Mouse (Mus musculus): ENCODE measurements around the gene Apbb2. TPM values are rescaled to one million over a fixed set of nuclear protein-coding genes. Genes with fewer than 3 reads are reported as not detected.

Apbb2 gene
- polyA plus RNA-seq, 1 experiment from 2014 or later, result 38.0 TPM

DNA sequence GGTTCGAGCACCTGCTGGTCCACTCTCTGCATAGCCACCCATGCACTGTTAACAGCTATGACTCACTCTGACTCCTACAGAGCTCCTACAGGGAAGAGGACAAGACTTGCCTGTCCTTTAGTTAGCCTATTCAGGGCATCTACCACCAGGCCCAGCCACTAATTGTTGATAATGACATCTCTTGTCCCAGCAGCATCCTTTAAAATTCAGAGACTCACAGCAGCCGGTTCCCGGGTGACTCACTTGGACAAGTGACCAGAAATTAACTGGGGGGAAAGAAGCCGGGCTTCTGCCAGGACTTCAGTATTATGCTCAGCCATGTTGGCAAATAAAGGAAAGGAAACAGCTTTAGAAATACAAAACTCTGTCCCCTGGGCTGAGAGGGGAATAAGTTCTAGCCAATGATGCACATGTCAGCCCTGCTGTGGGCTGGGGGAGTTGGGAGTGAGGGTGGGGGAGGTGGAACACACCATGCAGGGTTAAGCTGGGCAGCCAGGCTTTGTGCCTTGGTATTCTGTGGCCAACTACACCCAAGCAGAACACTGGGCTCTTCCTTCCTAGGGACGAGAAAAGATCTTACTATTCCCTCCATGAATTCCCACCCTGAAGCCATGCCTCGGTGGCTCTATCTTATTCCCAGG, 233.7 kb downstream of the Apbb2 start:
- DNase-seq (ENCODE audit: low read depth, low spot score), result no peak
- ChIA-PET POLR2A (interaction anchor here (1.4 kb wide), 1 partner anchor 233 kb away, joined by 7 read pairs; the partner anchor contains the start of gene Apbb2), CTCF (interaction anchor here (0.6 to 4.4 kb wide), 16 partner anchors 9 to 277 kb away, joined by 3 to 19 read pairs (median 4); partner anchors contain the start of gene Apbb2)
- ATAC-seq, result peak; percentile 94
- in situ Hi-C loops (cut with MboI; ENCODE audit: low pct_unique_long_range_greater_than_20kb), result loop anchor here (25.0 kb wide), 1 partner anchor 227 kb away; the partner anchor contains the start of gene Apbb2
- no peaks in the 10 kb centered on the region for H3K27me3 ChIP-seq
- TF ChIP-seq CTCF (IDR thresholded peaks at IDR 0.05), result no peak

GRCm38 (mm10) chr5:66384114-66384513, 234.5 kb downstream of the Apbb2 start:
- in situ Hi-C loops (cut with MboI; ENCODE audit: low pct_unique_long_range_greater_than_20kb), result loop anchor here (25.0 kb wide), 1 partner anchor 228 kb away; the partner anchor contains the start of gene Apbb2
- ATAC-seq (no peak), DNase-seq (ENCODE audit: low read depth, low spot score) (no peak)
- H3K27me3 ChIP-seq, result no peaks in the 10 kb centered on the region
- ChIA-PET CTCF (interaction anchor here (0.6 to 4.4 kb wide), 9 partner anchors 9 to 234 kb away, joined by 3 to 19 read pairs (median 3); partner anchors contain the start of gene Apbb2), POLR2A (no interaction called here)
- no peak for TF ChIP-seq CTCF (IDR thresholded peaks at IDR 0.05)

- DNase-seq (ENCODE audit: low read depth, low spot score) (no peak), ATAC-seq (no peak)
- TF ChIP-seq CTCF (IDR thresholded peaks at IDR 0.05), result no peak
- ChIA-PET POLR2A (no interaction called here), CTCF (no interaction called here)
- no peaks in the 10 kb centered on the region for H3K27me3 ChIP-seq
- in situ Hi-C loops (cut with MboI; ENCODE audit: low pct_unique_long_range_greater_than_20kb), result loop anchor here (25.0 kb wide), 1 partner anchor 230 kb away; the partner anchor contains the start of gene Apbb2
Measured at GRCm38 (mm10) chr5:66382111-66382510, 236.5 kb downstream of the Apbb2 start.

DNA sequence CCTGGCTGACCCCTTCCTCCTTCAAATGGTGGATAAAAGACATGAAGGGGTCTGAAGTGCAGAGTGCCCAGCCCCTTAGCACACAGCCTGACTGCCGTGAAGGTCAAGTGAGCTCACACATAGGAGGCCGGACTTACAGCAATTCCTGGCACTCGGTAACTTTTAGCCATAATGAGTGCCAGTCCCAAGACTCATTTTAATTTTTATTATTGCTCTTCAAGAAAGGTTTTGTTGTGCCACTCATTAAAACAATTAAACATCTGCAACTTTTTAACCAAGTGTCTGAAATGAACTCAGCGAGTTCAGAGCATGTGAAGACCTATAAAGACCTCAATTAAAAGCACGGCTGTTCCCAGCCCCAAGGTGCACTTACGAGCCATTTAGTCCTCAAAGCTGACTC, 239.6 kb downstream of the Apbb2 start:
- DNase-seq (ENCODE audit: low read depth, low spot score) (no peak), ATAC-seq (no peak)
- H3K27me3 ChIP-seq, result no peaks in the 10 kb centered on the region
- ChIA-PET POLR2A (no interaction called here), CTCF (interaction anchor here (1.2 to 1.7 kb wide), 3 partner anchors 14 to 242 kb away, joined by 3 to 5 read pairs (median 4); no protein-coding TSS in a partner anchor)
- no peak for TF ChIP-seq CTCF (IDR thresholded peaks at IDR 0.05)
- in situ Hi-C loops (cut with MboI; ENCODE audit: low pct_unique_long_range_greater_than_20kb), result loop anchor here (25.0 kb wide), 1 partner anchor 233 kb away; the partner anchor contains the start of gene Apbb2

DNA sequence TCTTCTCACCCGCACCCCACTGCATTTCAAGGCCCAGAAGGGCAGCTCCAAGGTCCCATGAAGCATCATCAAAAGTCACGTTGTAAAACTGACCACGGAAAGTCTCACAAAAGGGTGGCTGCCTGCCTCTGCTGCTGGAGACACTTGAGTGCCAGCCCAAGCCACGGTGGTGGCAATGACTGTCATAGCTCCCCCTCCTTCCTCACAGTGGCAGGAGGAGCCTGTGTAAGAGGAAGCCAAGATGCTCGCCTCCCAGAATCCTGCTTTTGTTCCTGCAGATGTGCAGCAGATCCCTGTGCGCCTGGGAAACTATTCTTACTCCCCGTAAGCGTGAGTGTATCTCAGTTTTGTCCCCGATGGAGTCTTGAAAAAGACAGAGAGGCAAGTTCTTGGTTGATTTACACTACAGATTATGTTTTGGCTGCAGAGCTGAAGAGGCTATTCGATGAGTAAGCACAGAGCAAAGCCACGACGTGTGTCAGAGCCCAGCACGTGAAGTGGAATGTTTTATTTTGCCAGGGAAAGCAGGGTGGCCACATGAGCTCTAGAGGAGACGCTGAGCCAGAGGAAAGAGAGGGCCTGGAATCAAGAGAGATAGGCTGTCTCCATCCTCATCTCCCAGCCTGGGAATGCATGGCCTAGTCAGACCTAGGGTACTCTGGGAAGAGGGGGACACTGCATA, 241.9 kb downstream of the Apbb2 start:
- no peak for TF ChIP-seq CTCF (IDR thresholded peaks at IDR 0.05)

GRCm38 (mm10) chr5:66374413-66374812, 244.2 kb downstream of the Apbb2 start:
- DNase-seq (ENCODE audit: low read depth, low spot score), result no peak
- in situ Hi-C loops (cut with MboI; ENCODE audit: low pct_unique_long_range_greater_than_20kb), result loop anchor here (5.0 kb wide), 1 partner anchor 112 kb away; no protein-coding TSS in a partner anchor
- POLR2A ChIA-PET, result no interaction called here
- ATAC-seq, result peak; percentile 69
- TF ChIP-seq CTCF (IDR thresholded peaks at IDR 0.05), result no peak
- CTCF ChIA-PET, result interaction anchor here (0.9 to 2.5 kb wide), 2 partner anchors 10 to 111 kb away, joined by 3 to 14 read pairs; no protein-coding TSS in a partner anchor
- H3K27me3 ChIP-seq, result no peaks in the 10 kb centered on the region

More for the DNA sequence above, 241.9 kb downstream of the Apbb2 start:
- ChIA-PET POLR2A (no interaction called here), CTCF (interaction anchor here (0.8 to 2.5 kb wide), 3 partner anchors 8 to 241 kb away, joined by 3 to 14 read pairs (median 4); no protein-coding TSS in a partner anchor)
- peak; percentile 76 for ATAC-seq
- in situ Hi-C loops (cut with MboI; ENCODE audit: low pct_unique_long_range_greater_than_20kb), result loop anchor here (25.0 kb wide), 1 partner anchor 236 kb away; the partner anchor contains the start of gene Apbb2
- no peak for DNase-seq (ENCODE audit: low read depth, low spot score)
- no peaks in the 10 kb centered on the region for H3K27me3 ChIP-seq

- ChIA-PET CTCF (interaction anchor here (0.9 to 1.4 kb wide), 2 partner anchors 13 to 47 kb away, joined by 3 to 5 read pairs; no protein-coding TSS in a partner anchor), POLR2A (no interaction called here)
- ATAC-seq, result no peak
Measured at GRCm38 (mm10) chr5:66373515-66374164, 244.9 kb downstream of the Apbb2 start.

GRCm38 (mm10) chr5:66371131-66371530, 247.5 kb downstream of the Apbb2 start:
- ATAC-seq (peak; percentile 87), DNase-seq (ENCODE audit: low read depth, low spot score) (no peak)
- in situ Hi-C loops (cut with MboI; ENCODE audit: low pct_unique_long_range_greater_than_20kb), result loop anchor here (5.0 kb wide), 1 partner anchor 109 kb away; no protein-coding TSS in a partner anchor
- no peaks in the 10 kb centered on the region for H3K27me3 ChIP-seq
- no peak for TF ChIP-seq CTCF (IDR thresholded peaks at IDR 0.05)
- ChIA-PET CTCF (interaction anchor here (0.9 to 3.8 kb wide), 7 partner anchors 10 to 172 kb away, joined by 3 to 19 read pairs (median 5); no protein-coding TSS in a partner anchor), POLR2A (interaction anchor here (0.6 kb wide), 2 partner anchors 23 to 231 kb away, joined by 3 to 5 read pairs; no protein-coding TSS in a partner anchor)

More at GRCm38 (mm10) chr5:66373515-66374164, 244.9 kb downstream of the Apbb2 start:
- no peak for TF ChIP-seq CTCF (IDR thresholded peaks at IDR 0.05)
- no peaks in the 10 kb centered on the region for H3K27me3 ChIP-seq
- in situ Hi-C loops (cut with MboI; ENCODE audit: low pct_unique_long_range_greater_than_20kb), result loop anchor here (5.0 kb wide), 1 partner anchor 111 kb away; no protein-coding TSS in a partner anchor
- no peak for DNase-seq (ENCODE audit: low read depth, low spot score)

DNA sequence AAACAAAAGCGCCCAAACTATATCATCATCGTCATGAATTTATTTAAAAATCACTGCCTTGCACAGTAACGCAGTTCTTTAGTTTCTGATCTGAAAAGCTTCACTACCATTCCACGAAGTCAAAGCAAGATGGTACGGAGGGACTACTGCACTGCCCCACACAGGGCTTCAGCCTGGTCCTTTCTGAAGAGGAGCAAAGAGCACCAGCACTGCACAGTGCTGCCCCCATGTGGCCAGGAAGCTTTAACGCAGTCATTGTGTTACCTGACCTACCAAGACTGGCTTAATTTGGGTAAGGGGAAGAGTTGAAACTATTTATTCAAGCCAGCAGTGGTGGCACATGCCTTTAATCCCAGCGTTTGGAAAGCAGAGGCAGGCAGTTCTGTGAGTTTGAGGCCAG, 249.6 kb downstream of the Apbb2 start:
- DNase-seq (ENCODE audit: low read depth, low spot score) (no peak), ATAC-seq (no peak)
- ChIA-PET CTCF (interaction anchor here (1.0 to 3.8 kb wide), 7 partner anchors 9 to 288 kb away, joined by 3 to 19 read pairs (median 5); partner anchors contain the start of gene Apbb2), POLR2A (interaction anchor here (1.4 kb wide), 1 partner anchor 45 kb away, joined by 3 read pairs; no protein-coding TSS in a partner anchor)
- no peaks in the 10 kb centered on the region for H3K27me3 ChIP-seq
- peak; percentile 98 for TF ChIP-seq CTCF (IDR thresholded peaks at IDR 0.05)
- in situ Hi-C loops (cut with MboI; ENCODE audit: low pct_unique_long_range_greater_than_20kb), result no loop called here
